Mouse (Mus musculus): ENCODE results near the gene Ccl7.

The Ccl7 gene

DNA sequence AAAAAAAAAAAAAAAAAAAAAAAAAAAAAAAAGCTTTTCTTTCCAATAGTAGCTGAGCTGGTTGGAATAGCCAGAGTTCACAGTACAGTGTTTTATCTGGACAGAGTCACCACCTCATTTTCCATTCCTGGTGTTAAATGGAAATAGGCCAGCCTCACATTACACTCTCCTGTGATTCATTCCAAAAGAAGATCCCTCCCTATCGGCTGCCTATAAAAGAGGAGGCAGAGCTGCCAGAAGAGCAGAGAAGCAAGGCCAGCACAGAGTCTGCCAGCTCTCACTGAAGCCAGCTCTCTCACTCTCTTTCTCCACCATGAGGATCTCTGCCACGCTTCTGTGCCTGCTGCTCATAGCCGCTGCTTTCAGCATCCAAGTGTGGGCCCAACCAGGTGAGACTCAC is at the start of gene Ccl7:
TSS of gene Ccl7 (plus strand) at position 242 of the 400 bp plus-strand sequence.
- no peak for DNase-seq (ENCODE audit: low read depth)

DNA sequence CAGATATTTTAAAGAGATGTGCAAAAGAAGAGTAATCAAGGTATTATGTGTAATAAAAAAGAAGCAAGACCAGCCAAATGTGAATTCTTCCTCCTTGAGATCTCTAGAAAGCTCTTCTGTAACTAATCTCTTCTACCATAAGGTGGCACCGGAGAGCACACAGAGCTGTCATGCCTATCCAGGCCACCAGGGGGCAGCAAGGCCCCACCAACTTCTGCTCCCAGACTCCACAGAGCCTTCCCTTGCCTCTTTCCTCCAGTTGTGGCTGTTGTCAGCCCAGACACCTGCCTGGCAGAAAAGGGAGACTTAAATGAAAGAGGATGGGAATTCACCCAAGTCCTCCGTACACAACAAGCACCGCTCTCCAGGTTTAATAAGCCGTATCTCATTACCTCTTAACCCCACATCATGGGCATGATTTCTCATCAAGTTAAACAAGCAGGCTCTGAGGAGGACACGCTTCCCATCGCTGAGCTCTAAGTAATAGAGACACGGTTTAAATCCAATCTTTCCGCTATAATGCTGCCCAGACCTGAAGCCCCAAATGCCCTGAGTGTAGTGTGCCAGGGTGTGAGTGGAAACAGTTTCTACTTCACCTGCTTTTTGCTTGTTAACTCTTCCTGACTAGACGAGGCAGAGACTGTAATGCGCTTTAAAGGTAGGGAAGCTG is 49.2 kb upstream of the Ccl7 start:
- DNase-seq (ENCODE audit: low read depth): peak; percentile 69

DNA sequence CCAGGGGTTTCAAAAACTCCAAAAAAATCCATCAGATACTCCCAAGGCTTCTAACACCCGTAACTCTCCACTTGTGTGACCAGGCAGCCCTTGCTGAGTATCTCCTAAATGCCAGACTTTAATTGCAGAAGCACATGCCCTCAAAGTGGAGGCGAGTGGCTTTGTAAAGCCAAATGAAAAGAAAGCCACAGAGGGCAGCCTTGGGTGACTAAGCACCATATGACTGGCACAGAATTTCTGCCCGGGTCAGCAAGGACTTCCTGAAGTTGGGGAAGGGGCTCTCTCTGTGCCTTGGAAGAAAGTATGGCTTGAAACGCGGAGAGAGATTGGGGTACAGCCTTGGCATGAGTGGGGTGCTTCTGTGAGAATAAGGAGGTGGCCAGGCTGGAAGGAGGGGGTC is 48.4 kb upstream of the Ccl7 start:
- DNase-seq (ENCODE audit: low read depth): no peak

DNA sequence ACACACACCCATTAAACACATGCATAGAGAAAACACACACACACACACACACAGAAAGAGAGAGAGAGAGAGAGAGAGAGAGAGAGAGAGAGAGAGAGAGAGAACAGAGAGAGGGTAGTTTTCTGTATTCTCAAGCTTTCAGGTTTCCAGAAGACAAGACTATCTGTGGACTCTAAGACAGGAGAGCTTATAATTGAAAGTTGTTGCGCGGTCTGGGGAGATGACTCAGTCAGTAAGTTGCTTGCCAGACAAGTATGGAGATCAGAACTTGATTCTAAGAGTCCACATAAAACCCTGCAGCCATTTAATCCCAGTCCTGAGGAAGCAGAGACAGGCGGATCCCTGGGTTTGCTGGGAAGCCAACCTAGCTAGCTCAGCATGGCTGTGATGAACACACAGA is 46.9 kb upstream of the Ccl7 start:
- no peak for DNase-seq (ENCODE audit: low read depth)

DNA sequence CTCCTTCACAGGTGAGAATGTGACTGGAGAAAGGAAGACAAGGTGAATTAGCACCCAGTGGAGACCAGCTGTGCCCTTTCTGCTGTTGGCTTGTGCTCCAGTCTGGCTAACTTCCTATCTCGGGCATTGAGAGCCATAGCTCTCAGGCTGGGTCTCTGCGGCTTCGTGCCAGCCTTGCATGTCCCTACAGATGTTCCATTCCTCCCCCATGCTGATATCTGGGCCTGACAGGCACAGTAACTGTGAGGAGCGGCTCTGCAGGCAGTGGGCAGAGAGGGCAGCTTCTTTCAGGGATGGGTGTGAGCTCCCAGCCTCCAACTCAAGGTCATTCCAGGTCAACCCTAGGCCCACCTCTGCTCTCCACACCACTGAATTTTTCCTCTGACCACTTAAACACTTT is 46.0 kb upstream of the Ccl7 start:
- no peak for DNase-seq (ENCODE audit: low read depth)

DNA sequence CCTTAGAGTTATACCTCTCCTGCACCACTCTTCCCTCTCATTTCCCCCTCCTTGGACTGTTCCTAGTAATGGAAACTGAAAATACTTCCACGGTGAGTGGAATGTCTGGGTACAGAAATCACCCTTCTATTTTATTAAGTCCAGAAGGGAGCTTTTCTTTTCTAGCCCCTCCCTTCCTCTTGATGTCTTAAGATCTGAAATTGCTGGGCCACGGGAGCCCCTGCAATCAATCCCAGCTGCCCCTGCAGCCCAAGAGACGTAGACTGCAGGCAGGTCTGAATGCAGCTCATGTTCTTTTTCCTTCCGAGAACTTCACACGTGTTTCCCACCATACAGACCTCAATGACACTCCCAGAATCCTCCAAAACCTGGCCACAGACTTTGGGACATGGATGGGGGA is 44.9 kb upstream of the Ccl7 start:
- DNase-seq (ENCODE audit: low read depth): no peak

DNA sequence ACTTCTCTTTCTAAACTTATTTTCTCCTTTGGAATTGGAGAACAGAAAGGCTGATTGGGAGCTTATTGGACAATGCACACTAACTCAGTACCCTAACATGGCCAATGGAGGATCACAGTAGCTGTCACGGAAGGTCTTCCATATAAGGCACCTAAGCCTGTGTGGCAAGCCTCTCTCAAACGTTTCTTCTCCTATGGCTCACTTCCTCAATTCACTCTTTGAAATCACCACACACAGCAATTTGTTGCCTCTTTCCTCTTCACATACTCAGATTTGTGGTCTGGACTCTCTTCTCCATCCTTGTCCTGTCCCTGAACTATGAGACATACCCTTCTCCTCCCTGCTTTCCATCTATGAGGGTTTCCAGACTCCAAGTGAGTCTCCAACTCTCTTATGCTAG is 40.7 kb upstream of the Ccl7 start:
- no peak for DNase-seq (ENCODE audit: low read depth)

DNA sequence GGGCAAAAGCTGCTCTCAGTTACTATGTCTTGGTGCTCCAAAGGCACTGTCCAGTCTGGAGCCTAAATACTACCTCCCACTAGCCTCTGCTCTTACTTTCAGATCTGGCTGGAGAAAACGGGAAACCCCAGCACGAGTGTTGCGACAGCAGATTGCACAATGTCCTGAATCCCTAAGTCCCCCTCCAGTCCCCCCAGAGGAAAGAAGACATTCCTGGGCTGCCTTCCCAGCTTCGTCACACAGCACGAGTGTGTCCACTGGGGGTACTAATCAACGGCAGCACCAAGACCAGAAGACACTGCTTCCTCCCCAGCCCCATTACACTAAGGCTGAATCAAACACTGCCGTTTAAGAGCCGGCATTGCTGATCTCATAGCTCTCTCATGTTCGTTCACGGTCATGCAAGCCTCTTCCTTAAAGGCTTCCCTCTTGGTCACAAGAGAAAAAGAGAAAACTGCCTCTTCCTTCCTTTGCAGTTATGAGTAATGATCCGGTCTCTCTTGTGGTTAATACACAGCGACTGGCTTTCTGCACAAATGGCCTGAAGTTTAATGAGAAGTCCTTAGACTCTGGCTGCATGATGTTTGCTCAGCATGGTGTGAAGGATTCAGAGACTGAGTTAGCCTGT is 38.6 kb upstream of the Ccl7 start:
- DNase-seq (ENCODE audit: low read depth): no peak

DNA sequence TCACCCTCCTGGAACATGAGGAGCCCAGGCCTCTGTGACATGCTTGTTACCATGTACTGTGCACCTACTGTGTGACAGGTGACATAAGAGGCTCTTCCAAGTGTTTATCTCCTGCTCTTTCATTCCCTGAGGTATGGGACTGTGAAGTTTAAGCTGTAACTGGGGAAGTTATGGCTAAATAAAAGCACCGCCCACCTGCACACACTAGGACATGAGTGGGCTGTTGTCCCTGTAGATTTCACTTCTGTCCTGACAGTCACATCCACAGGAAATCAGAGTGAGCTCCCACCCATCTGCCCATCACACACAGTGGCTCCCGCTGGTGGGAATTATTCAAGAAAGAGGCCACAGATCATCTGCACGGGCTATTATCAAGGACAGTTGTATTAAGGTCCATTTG is 35.4 kb upstream of the Ccl7 start:
- no peak for DNase-seq (ENCODE audit: low read depth)

DNA sequence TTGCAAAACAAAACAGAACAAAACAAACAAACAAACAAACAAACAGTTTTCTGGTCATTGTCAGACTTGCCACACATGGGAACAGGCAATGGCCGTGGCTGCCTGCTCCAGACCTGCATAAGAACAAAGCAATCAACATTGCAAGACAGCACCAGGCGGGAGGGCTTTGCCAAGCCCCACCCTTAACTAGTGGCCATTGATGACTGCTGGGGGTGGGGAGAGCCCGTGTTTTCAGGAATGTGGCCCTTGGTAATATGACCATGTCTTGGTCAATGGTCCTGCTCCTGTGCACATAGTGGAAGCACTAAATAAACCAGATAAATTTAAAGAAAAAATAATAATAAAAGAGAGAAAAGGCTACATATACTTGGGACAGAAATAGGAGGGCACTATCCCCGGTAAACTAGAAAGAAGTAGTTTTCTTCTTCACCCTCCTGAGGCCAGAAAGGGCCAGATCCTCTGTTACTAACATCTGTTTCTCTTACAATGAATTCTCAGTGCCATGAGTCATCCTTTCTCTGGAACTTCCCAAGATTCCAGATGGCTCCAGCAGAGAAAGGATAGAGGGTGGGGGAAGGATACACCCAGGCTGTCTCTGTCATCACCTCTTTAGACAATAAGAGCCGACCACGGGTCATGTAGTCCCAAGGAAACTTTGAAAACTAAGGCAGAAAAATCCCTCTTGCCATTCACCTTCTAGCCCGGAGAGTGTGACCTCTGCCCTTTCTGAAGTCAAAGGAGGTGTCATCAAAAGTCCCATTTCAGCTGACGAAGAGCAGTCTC is 33.9 kb upstream of the Ccl7 start:
- no peak for DNase-seq (ENCODE audit: low read depth)

DNA sequence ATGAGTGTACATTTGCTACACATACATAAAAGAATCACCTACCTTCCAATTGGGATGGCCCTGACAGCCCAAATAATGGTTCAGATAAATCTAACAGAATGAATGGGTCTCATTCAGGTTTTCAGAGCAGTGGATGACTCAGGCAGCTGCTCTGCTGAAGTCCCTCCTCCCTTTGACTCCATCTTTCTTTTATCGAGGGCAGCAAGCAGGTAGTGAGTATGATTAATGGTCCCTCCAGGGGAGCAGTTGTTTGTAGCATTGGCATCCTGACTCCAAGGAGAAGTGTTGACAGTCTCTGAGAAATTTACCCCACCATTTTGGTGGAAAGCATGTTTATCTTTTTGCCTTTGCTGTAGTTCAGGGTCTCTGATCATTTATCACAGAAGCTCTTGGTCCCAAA is 31.8 kb upstream of the Ccl7 start:
- no peak for DNase-seq (ENCODE audit: low read depth)

DNA sequence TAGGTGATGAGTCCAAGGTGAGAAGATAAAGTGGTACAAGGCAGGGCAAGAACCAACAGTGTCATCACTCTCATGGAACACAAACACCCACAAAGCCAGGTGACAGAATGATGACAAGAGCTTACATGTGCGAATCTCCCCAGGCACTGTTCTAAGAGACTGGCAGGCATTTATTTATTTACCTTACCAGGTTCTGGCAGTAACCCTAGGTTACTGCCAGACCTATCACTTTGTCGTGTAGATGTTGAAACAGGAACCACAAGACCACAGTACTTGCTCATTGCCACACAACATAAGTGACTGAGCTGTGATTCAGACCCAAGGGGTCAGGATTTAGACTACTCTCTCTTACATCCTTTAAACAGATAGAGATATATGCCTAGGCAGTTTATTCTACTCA is 30.4 kb upstream of the Ccl7 start:
- no peak for DNase-seq (ENCODE audit: low read depth)

DNA sequence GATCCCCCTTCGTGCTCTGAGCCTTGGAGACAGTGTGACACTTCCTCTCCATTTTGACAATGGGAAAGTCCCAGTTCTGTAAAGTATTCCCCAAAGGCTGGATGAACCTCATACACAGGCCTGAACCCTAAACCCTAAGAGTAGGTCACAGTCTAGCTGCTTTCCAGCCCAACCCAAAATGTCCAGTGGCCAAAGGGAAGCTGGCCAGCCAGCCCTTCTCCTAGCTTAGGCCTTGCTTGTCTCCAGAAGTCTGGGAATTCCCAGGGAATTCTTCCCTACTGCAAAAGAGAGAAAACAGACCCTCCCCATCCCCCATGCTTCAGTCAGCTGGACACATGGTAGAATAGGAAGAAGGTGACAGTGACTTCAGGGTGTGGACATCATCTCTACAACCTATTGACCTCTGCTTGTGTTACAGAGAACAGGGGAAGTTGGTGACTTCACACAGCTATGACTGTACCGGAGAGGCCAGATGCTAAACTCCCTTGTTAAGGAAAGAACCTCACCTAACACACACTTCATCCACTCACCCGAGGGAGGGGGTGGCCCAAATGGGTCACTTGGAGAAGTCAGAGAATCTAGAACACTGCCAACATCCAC is 29.2 kb upstream of the Ccl7 start:
- no peak for DNase-seq (ENCODE audit: low read depth)

DNA sequence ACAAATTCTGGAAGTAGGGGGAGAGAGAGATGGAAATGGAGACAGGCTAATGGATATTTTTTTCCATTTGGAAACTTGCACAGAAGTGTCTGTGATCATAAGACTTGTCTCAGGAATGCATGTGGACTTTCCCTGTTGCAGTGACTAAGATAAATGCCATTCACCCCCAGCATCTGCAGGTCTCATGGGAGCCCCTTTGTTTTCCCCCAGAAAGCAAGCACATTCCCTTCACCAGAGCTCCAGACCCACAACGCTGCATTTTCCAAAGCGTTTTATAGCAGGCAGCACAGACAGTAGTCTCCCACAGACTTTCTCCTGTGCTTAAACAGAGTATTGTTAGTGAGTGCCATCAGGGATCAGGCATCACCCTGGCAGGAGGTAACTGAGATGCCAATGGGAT is 26.1 kb upstream of the Ccl7 start:
- no peak for DNase-seq (ENCODE audit: low read depth)

DNA sequence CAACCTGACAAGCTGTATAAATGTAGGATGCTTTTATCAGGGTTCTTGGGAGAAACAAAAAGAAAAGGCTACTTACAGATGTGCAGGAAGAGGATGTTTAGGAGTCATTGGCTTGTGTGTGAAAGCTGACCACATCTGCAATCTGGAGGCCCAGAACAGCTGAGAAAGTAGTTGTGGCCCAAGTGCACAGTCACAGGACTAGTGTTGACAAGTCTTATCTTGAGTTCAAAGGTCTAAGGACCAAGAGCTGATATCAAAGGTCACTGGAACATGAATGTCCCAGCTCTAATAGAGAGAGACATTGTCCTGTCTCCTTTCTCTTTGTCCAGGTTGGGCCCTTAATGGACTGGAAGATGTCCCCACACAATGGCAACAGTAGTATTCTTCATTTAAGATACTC is 25.7 kb upstream of the Ccl7 start:
- no peak for DNase-seq (ENCODE audit: low read depth)

DNA sequence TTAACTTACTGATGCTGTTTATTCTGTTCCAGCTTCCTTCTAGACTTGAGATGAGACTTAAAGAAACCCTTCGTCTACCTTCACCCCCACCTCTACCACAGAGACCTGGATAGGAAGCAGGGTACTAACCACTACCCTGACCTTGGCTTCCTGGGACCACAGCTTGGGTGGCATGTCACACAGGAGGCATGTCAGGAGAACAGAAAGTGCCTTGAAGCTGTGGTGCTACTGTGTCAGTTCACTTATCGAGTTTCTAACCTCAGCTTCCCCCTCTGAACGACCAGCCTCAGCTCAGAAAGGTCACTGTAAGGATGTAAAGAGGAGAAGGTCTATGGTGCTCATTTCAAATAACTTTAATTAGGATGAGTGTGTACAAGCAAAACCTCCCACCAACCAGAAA is 24.1 kb upstream of the Ccl7 start:
- no peak for DNase-seq (ENCODE audit: low read depth)

DNA sequence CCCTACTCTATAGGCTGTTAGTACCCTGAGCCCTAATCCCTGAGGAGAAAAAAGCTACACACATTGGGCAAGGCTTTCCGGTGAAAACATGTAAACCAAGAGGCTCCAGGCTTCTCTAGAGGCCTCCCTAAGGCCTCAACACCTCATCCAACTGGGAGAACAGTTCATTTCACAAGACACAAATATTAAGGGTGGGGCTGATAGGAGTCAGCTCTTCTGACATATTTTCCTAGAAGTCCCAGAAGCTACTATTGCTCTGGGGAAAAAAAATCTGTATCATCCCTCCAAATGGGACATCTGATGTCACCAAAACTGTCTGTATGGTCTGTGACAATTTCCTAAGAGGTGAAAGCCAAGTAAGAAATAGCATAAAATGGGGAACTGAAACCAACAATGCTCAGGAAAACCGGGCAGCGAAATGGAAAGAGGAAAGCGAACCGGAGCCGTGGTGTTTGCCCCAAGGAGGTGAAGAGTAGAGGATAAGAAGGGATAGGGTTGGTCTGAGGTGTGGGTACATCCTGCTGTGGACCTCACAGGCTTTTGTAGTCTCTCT is 22.9 kb upstream of the Ccl7 start:
- no peak for DNase-seq (ENCODE audit: low read depth)

DNA sequence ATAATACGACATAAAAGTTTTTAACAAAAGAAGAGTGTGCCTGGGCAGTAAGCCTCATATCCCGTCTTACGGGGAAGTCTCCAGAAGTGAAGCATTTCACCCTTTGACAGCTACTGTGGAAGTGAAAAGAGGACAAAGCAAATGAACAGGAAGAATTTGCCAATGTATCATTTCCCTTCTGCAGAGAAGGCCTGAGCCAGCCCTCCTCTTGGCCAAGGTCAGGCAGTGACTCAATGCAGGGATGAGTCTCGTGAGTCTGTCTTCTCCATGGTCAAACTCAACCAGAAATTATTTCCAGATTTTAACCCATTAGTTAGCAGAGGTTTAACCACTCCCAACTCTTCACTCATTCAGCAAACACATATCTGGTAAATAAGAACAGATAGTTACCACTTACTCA is 21.7 kb upstream of the Ccl7 start:
- no peak for DNase-seq (ENCODE audit: low read depth)

DNA sequence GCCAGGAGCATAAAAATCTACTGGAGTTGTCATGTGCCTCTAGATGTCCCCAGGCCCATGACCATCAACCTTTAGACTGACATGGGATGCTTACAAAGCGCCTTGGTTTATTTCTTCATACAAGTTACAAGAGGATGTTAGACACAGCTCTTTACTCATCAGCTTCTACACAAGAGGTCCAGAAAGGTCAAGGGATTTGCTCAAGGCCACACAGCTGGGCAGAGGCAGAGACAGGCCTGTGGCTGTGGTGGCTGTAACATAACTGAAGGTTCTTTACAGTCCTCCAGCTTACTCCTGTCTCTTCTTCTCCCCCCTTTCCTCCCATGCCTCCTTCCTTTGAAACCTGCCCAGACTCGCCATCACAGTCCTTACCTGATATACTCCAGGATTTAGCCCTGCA is 15.3 kb upstream of the Ccl7 start:
- DNase-seq (ENCODE audit: low read depth): no peak

DNA sequence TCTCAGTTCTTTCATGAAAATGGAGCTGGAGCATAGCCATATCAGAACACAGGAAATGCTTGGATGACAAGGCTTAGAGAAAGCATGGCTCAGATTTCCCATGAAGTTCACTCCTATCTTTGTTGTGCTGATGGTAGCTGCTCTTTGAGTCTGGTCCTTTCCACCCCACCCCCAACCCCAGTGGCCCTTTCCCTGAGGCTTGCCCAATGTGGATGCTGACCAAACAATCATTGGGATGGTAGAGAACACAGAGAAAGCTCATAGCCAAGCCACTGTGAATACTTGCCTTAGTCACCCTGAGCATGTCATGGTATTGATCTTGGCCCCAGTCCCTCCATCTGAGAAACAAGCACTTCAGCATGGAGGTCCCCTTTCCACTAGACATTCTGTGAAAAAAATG is 13.4 kb upstream of the Ccl7 start:
- DNase-seq (ENCODE audit: low read depth): no peak

DNA sequence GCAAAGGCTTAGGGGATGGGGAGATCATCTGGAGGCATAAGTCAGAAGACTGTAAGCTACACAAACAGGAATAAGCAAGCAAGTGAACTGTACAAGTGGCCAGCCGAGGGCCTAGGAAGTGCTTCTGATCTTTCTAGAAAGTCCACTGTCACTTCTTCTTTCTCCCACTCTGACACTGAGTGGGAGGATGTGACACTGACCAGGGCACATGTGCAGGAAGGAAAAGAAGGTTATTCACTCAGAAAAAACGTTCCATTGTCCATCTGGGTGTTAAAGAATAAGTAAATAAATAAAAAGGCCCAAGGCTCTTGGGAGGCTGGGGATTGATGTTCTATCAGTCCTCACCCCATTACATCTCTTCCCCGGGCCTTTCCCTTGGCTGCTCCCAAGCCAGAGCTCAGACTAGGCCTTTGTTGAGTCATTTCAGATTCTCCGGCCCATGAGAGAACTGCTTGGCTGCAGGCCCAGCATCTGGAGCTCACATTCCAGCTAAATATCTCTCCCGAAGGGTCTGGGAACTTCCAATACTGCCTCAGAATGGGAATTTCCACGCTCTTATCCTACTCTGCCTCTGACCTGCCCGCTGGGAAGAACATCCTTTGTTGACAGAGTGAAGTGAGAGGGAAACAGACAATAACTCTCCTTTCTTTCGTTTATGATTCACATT is 12.7 kb upstream of the Ccl7 start:
- no peak for DNase-seq (ENCODE audit: low read depth)

DNA sequence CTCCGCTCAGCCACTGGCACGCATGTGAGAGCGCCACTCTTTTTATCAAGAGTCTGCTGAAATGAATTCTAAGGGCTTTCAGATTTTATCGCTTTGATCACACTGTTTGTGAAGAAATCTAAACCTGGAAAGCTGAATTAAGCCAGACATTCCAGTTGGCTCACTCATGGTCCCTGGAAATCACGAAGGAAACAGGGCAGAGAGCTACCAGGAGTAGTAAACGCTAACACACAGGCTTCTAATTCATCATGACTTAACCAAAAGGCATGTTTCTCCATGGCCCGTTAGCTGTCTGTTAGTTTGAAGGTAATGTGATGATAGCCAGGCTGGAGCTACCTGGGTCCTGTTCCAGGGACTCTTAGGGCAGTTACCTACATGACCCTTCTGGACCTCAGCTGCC is 11.1 kb upstream of the Ccl7 start:
- DNase-seq (ENCODE audit: low read depth): no peak
